Mouse (Mus musculus): Measurements from ENCODE around the gene Gm9767.

- no peak for TF ChIP-seq POLR2A (IDR thresholded peaks at IDR 0.05; ENCODE audit: insufficient read depth, low read depth, low read length)
- no peak for TF ChIP-seq EP300 (IDR thresholded peaks at IDR 0.05; ENCODE audit: insufficient read depth, low read depth, low read length)
- peak; percentile 59 for TF ChIP-seq CTCF (IDR thresholded peaks at IDR 0.05)
Observed at GRCm38 (mm10) chr10:26078521-26079142, 577 bp downstream of the Gm9767 start, which contains the start of gene Tmem200a.

Data from heart, adult 2 months (tissue).